Mouse (Mus musculus) left cerebral cortex, postnatal 25 days (tissue): ENCODE results near the gene Actg1. TPM values are rescaled to one million over a fixed set of nuclear protein-coding genes. Genes with fewer than 3 reads are reported as not detected.

ENCODE experiments used
- DNase-seq, 2 experiments: peaks; one replicate each; pipeline ENCODE4 v3.0.0; 2022; ENCODE audit warnings: low spot score in 2 of 2, mixed read lengths in 1 of 2
- intact Hi-C: fragments of 180-260 bp; cut with DNase I; formaldehyde crosslinking; loops from one replicate; pipeline ENCODE4 v1.15.1; 2025
- microRNA-seq, 2 experiments: library from miRNA; unstranded; fragments of <30 nt; microRNA quantifications; one replicate each; pipeline ENCODE4 v1.2.0; 2022
- total RNA-seq, 2 experiments: library from RNA; stranded (reverse); gene quantifications; 2 replicates each; pipeline ENCODE4 v1.2.3; 2021

Actg1 gene
- total RNA-seq, 2 experiments from 2014 or later = 1,262 to 1,272 TPM

DNA sequence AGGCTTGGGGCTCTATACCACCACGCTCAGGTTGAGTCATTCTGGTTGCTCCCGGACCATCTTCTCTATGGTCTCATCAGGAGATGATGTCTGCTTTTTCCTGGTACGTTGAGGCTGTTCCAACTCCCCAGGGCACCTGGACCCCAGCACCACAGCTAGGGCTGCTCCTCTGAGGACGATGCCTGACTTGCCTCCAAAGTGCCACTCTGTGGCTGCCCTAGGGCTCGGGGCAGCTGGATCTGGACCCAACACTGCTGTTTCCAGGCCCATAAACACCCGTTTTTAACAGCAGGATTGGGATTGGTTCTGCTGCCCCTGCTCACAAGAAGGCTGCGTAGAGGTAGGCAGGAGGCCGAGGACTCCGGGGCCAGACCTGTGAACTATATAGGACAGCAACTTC is 45.2 kb downstream of the Actg1 start:
- no peak for DNase-seq
- intact Hi-C loops = no loop called here

DNA sequence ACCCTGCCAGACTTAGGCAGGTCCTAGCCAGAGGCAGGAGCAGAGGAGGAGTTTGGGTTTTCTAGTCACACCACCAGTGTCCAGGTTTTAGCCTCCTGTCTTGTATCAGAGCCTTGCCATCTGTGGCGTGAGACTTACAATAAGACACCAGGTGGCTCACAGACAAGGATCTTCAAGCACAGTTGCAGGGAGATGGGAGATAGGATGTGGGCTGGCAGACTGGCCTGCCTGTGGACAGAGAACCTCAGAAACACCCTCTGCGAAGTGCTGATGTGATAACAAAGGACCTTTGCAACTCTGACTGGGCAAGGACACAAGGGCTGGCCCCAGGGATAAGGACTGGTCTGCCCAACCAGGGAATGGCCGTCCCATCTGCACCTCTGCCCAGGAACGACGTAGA is 48.9 kb downstream of the Actg1 start:
- intact Hi-C loops = no loop called here
- DNase-seq = no peak

DNA sequence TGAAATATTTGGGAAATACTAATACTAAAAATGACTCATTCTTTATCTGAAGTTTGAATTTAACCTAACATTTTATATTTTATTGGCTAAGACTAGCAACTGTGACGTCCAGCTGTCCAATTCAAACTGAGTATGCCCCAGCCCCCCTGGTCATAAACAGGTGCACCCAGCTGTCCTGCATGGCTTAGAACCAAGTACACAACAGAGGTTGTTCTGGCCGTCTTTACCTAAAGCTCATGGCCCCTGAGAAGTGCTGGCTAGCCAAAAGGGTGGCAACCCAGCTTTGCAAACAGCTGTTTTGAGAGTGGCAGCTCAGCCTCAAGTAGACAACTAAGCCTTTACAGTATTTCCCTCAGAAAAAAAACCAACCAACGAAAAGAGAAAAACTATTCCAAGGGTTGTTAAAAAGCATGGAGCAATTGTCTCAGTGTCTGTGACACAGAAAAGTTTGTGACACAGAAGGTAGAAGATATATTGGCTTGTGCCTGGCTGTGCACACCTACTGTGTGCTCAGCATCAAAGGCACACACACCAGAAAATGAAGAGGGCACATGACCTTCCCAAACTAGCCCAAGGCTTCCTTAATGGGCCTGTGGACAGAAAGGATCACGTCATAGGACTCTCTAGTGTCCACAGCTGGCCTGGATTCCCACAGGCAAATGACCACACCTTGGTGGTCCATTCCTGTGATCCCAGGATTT is 49.8 kb downstream of the Actg1 start:
- DNase-seq = no peak
- intact Hi-C loops = no loop called here

DNA sequence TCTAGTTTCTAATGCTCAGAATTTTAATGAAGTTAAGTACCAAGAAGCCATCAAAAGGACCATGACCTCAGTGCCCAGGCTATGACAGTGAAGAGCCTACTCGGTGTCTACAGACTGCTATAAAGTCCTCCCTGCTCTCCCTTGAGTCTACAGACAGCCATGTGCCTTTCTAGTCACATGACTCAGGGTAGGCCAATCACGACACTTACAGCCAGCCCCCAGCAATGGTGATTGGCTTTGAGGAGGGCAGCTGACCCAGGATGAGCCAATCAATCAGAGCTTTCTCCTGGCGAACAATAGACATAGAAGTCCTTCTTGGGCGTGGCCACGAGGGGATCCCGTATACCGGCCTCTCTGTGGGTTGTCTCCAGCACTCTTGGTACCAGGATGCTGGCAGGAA is 50.6 kb downstream of the Actg1 start:
- no peak for DNase-seq
- intact Hi-C loops = no loop called here

DNA sequence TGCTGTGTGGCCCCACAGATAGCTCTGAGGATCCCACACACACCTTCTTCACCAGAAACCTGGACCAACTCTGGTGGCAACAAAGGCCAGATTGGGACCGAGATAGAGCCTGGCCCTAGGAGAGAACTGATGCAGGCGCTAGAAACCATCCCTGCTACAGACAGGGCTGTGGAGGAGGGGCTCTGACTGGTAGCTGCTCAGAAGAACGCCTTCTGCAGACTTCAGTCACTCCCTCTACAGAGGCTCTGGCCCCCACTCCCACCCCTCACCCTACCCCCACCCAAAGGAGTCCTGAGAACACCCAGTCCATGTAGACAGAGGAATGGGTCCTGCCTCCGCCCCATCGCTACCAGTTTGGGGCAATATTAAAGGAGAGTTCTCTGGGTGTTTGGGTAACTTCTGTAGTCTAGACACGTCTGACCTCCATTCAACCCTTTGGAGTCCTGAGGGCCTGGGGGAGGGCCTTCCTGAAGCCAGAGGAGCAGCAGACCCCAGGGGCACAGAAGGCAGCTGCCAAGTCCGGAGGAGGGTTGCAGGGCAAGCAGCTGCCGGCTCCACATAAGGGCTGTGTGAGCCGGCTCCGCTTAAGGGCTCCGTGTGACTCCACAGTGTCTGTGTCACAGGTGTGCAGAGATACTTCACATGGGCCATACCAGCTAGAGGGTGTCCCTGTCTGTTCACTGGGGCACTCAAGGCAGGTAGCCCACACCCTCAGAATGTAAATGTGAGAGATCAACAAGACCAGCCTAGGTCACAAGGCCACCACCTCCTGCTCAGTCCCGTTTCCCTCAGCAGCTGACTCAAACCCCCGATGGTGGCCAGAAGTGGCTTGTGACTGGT is 51.8 kb downstream of the Actg1 start:
- no peak for DNase-seq
- intact Hi-C loops = no loop called here

Small RNA genes lying within 50 kb of the gene (microRNA-seq; reads per million reads assigned to microRNA genes)
- gene Gm23419 (0 reads per million in 2 experiments), gene Mir6935 (1.5 to 2.7 reads per million in 2 experiments)

Other genes with a start within 250 kb of the Actg1 start
- 10 to 100 TPM; 14.4 to 15.5 TPM for gene Tepsin, start 249.8 kb downstream of the Actg1 start, total RNA-seq
- 10 to 100 TPM; 32.5 to 36.1 TPM for gene Ndufaf8, start 249.6 kb downstream of the Actg1 start, total RNA-seq
- 10 to 100 TPM; 82.9 to 88.8 TPM for gene Slc38a10, start 197.2 kb downstream of the Actg1 start, total RNA-seq
- gene Bahcc1, start 115.6 kb downstream of the Actg1 start, total RNA-seq = 10 to 100 TPM; 16.3 to 21.9 TPM
- under 1 TPM in 1 of 2 experiments, not detected in 1; 0.21 TPM for gene Fscn2, start 13.0 kb upstream of the Actg1 start, total RNA-seq
- 10 to 100 TPM; 15.3 to 16.3 TPM for gene Faap100, start 30.2 kb upstream of the Actg1 start, total RNA-seq
- 10 to 100 TPM; 67.5 to 71.1 TPM for gene Nploc4, start 89.2 kb upstream of the Actg1 start, total RNA-seq
- gene Tspan10, start 94.1 kb upstream of the Actg1 start, total RNA-seq = 1 to 10 TPM; 2.8 to 5.8 TPM
- gene Pde6g, start 105.0 kb upstream of the Actg1 start, total RNA-seq = under 1 TPM in 1 of 2 experiments, not detected in 1; 0.18 TPM
- 10 to 100 TPM; 12.6 to 15.9 TPM for gene Oxld1, start 109.5 kb upstream of the Actg1 start, total RNA-seq
- 10 to 100 TPM; 21.5 to 29.0 TPM for gene Ccdc137, start 109.6 kb upstream of the Actg1 start, total RNA-seq
- gene Arl16, start 119.1 kb upstream of the Actg1 start, total RNA-seq = 10 to 100 TPM; 56.7 to 58.1 TPM
- 10 to 100 TPM; 72.6 to 75.2 TPM for gene Mrpl12, start 136.1 kb upstream of the Actg1 start, total RNA-seq
- gene Slc25a10, start 143.3 kb upstream of the Actg1 start, total RNA-seq = 10 to 100 TPM; 18.4 to 20.5 TPM
- gene Gcgr, start 182.2 kb upstream of the Actg1 start, total RNA-seq = not detected
- gene Mcrip1, start 201.2 kb upstream of the Actg1 start, total RNA-seq = 10 to 100 TPM; 88.2 to 93.6 TPM
- gene Ppp1r27, start 202.6 kb upstream of the Actg1 start, total RNA-seq = not detected
- gene P4hb, start 224.7 kb upstream of the Actg1 start, total RNA-seq = 100 to 1,000 TPM; 125 to 127 TPM
- 100 to 1,000 TPM; 340 to 344 TPM for gene Arhgdia, start 233.1 kb upstream of the Actg1 start, total RNA-seq
- 10 to 100 TPM; 59.9 to 61.2 TPM for gene Alyref, start 249.8 kb upstream of the Actg1 start, total RNA-seq
- 10 to 100 TPM; 93.2 to 94.8 TPM for gene Anapc11, start 249.9 kb upstream of the Actg1 start, total RNA-seq